Mouse (Mus musculus): ENCODE measurements at regions not wholly inside any gene's neighbourhood (a gene's known extent, or its start where the extent isn't known, plus 50 kb on each side); places are given as distances from the start of the nearest gene placed in this dataset.

DNA sequence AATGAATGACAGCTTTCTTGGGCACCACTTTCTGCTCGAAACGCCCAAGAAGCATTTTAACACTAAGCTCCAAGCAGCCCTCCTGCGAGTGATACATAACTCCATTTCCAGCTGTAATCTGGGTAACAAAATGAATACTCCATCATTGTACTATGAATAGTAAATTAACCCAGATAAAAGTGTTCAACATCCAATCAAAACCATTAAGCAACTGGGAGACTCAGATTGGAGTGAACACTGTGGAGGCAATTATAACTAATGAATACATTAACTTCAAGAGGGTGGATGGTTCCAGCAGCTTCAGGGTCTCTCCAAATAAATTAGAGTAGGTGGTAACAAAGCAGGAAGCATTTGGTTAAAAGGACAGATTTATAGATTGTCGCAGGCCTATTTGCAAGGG, 414.2 kb downstream of the Cdh26 start:
- TF ChIP-seq CHD2 (IDR thresholded peaks at IDR 0.05; ENCODE audit: low read length) (no peak), E2F4 (IDR thresholded peaks at IDR 0.05; ENCODE audit: insufficient replicate concordance, low read depth, low read length) (no peak)
